Mouse (Mus musculus) embryo, embryonic 9.5 days (tissue): Measurements from ENCODE around the gene Cryba2.

Experiments
- DNase-seq: peaks from one replicate; pipeline ENCODE4 v3.0.0-alpha.2; 2017; ENCODE audit errors: extremely low spot score

The Cryba2 gene

DNA sequence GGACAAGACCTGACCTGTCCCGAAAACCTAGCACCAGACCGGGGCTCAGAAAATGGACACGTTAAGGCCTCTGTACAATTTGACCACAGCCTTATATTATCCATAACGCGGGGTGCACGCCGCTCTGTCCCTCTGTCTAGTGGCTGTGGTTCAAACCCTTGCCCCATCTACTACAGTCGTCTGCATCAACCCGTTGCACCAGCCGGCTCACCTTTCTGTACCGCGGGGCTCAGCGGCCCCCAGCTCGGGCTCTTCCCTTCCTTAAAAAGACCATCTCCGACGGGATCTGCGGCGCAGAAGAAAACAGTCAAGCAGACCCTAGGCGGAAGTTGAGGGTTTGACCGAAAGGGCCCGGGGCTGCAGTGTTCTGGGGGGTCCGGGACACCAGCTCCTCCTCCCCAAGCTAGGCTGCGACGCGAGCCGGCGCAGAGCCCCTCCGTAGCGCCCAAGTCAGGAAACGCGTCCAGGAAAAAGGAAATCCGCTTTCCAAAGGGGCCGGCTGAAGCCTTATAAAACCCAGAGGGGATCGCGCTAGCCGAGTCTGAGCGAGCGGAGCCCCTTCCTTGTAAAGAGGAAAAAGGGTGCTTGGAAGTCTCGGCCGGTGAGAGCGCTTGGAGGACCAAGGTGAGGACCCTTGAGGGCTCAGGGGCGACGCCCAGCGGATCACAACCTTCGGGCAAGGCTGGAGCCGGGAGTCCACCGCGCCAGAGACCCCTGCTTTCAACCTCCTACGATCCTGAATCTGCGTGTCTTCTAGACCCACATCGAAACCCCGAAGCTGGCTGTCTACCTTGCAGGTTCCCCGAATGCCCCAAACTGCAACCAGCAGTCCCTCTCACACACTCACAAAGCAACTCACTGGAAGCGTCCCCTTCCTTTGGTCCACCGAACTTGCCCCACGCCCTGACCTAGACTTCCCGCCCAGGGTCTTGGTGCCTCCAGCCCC is 8.5 kb downstream of the Cryba2 start:
- peak; percentile 38 for DNase-seq

DNA sequence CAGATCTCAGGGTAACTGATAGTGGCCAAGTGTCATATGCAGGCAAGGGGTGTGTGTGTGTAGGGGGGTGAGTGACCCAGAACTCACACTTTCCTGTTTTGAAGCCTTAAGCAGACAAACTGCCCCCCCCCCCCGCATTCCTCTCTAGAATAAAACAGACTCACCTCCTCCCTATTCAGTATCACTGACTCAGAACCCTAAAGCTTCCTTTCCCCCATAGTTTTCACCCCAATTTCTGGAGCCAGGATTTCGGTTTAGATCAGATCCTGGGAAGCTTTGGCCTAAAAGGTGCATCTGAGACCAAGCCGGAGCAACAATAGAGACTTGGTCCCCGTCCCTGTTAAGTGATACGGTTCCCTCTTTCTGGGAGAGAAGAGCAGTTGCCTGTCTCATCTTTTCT is 9.5 kb downstream of the Cryba2 start:
- DNase-seq: no peak

DNA sequence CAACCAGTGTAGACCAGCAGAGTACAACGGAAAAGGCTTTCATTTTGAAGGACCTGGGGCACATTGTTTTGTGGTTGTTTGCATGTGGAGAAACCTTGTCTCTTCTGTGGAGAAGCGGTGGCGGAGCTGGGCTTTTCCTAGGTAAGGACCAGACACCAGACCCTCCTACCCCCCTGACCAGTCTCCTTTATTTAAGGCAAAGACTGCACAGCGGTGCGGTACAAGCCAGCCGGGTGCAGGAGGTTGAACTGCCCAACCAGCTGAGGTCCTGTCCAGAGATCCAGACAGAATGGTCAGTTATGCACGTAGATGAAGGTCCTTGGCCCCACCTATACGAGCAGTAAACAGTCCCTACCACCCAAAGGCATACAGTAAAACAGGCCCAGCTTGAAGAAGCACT is 10.1 kb downstream of the Cryba2 start:
- no peak for DNase-seq

DNA sequence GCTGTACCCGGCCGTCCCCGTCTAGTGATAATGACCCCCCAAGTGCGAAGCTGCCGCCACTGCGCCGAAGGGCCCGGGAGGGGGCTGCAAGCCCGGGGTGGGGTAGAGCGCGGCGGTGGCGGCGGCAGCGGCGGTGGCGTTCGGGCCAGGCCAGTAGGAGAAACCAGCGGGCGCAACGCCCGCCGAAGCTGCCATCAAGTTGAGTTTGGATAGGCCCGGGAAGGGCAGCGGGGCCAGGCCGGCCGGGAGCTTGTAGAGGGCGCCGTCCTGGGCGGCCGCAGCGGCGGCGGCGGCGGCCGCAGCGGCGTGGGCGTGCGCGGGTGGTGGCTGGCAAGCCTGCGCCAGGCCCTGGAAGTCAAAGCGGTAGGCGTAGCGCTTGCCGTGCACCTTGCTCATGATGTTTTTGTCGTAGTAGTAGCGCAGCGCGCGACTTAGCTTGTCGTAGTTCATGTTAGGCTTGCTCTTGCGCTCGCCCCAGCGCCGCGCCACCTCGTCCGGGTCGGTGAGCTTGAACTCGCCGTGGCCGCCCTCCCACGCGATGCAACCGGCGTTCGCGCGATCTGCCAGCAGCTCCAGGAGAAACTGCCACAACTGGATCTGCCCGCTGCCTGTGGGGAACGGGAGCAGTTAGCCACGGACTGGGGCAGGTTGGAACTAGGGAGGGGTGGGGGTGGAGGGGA is 10.7 kb downstream of the Cryba2 start:
- peak; percentile 49 for DNase-seq

DNA sequence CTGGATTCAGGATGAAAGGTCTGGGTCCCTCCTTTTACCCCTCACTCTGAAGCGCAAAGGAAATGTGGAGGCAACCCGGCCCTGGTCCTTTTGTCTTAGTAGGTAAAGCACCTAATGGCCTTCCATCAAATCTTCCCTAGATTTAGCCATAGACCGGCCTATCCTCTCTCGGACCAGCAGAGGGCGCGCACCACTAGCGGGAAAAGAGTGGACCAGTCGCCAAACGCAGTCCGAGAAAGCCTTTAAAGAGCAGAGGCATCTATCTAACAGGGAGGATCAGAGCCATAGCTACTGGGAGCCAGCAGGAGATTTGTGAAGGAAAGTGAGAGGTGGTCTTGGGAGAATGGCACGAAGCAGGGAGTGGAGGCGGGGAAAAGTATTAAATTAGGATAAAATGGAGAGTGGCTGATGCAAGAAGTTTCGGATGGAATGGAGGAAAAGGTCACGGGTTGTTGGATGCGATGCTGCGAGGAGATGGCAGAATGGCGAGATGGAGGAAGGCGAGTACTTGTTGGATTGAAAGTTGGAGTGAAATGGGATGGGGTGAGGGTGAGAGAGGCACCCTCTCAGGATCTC is 12.1 kb downstream of the Cryba2 start:
- peak; percentile 78 for DNase-seq

DNA sequence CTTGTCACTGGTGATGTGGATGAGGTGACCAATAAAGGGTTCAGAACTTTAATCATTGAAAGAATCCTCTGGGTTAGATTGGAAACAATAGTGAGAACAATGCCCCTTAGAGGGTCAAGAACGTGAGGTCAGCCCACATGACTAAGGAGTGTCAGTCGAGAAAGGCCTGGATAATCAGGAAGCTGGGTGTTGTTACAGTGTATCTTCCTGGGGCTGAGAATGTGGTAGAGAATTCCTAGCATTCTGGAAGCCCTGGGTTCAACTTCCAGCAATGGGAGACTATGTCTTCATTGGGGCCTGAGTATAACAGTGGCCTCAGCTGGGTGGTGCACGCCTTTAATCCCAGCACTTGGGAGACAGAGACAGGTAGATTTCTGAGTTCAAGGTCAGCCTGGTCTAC is 15.7 kb downstream of the Cryba2 start:
- no peak for DNase-seq

DNA sequence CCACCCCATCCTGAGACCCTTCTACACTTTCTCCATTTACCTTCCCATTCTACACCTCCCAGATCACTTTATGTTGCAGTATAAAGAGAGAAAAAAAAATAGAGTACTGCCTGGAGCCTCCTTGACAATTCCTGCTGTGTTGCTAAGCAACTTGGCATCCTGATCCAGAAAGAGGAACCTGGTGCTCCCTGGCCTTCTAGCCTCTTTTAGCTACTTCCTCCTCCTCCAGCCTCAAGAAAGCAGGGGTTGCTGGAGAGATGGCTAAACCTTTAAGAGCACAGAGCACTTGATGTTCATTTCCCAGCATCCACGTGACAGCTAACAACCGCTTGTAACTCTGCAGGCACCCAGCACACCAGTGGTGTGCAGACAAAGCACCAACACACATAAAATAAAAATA is 20.7 kb downstream of the Cryba2 start:
- no peak for DNase-seq

DNA sequence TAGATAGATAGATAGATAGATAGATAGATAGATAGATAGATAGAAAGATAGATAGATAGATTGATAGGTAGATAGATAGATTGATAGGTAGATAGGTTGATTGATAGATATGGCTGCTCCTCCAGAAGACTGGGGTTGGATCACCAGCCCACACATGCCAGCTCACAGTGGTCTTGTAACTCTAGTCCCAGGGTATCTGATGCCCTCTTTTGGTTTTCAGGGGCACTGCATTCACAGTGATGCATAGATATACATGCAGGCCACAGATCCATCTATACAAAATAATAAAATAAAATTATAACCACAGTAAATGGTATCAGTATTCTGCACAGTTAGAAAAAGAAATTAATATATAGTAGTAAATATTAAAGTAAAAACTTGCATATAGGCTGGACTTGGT is 31.2 kb downstream of the Cryba2 start:
- DNase-seq: no peak

DNA sequence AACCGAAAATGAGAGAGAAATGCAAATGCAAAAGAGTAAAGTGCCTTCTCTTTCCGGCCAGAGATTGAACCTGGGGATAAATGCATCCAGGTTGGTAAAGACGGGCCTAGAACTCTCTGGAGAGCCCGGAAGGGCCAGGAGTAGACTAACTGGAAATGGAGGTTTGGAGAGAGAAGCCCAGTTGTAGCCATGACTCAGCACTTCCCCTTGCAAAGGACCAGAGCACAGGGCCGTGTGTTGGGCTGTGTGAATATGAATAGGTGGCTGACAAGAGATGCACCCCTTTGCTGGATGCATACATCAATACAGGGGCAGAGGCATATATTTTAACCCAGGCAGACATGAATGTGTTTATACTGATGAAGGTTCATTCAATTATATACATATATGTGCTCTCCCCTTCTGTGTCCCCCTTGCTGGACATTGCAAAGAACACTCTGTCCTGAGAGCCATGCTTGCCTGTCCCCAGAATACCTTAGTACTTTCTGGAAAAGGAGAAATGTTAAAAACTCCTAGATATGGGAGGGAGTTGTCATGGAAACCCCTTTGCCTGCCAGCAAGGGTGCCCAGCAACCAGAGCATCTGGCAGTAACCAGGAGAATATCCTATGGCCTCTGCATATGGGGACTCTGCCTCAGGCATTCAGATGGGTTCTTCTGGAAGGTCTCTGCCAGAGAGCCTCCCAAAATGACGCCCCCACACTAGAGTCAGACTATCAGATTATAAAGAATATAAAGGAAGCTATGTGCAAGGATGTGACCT is 33.5 kb downstream of the Cryba2 start:
- no peak for DNase-seq

DNA sequence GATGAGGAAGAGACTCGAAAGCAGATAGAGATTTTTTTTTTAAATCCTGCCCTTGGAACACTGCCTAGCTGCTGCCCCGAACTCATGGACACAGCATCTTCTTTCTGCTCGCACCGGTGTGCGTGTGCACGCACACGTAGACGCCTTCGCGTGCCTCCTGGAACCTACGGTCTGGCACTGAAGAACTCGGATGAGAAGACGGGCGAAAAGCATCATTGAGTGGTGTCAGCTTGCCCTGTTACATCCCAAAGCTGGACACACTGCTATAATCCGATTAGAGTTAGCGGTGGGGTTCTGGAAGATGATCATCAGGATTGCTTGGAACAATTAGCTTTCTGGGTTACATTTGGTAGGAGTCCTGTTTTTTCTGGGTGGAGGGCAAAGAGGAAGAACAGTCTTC is 34.1 kb downstream of the Cryba2 start:
- DNase-seq: no peak

DNA sequence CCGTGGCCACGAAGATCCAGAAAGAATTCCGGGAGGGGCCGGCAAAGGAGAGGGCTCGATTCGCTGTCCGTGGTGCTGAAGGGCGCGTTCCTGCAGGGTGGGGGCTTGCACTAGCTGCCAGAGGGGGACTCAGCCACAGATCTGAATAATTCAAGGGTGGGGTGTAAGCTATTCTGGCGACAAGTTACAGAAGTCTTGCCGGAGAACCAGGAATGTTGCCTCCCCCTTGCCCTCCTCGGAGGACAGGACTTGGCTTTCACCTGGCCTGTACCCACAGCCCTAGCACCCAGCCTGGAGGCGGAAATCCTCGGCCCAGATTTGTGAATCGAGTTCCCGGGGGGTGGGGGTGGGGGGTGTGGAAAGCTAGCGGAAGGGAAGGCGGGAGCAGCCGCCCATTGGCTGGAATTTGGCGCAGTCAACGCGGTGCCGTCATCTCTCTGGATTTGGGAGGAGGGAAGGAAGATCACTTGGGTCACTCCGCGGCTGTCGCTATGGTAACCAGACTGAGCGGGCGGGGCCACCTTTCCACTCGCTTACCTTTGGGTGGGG is 34.7 kb downstream of the Cryba2 start:
- peak; percentile 77 for DNase-seq

DNA sequence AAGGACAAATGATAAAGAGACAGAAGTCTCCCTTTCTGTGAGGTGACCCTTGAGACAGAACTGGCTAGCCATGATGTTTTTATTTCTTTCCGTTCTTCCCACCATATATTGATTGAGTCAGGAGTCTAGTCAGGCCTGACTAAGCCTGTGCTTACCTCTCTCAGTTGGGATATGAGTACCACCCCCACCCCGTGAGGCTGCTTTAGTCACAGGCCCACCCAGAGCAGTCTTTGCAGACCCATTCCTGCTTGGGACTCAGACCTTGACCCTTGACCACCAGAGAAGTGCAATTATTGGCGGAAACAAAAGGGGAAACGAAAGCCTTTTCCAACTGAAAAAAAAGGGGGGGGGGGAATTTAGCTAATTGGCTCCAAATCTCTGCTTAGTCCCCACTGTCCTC is 35.3 kb downstream of the Cryba2 start:
- DNase-seq: no peak

DNA sequence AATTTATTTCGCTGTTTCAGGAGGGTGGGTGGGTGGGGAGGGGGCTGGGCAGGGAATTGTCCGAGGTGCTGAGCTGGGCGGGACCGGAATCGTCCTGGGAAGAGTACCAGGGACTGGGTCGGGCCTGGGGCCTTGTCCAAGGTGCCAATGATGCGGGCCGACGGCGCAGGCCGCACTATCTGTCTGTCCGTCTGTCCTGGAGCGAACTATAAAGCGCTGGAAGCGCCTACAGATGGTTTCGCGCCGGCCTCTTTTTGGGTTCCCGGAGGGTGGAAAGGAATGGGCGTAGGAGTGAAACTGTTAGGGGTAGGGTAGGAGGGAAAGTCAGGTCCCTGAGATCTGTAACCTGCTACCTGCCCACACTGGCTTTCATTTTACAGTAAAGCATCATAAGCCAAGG is 35.7 kb downstream of the Cryba2 start:
- no peak for DNase-seq

DNA sequence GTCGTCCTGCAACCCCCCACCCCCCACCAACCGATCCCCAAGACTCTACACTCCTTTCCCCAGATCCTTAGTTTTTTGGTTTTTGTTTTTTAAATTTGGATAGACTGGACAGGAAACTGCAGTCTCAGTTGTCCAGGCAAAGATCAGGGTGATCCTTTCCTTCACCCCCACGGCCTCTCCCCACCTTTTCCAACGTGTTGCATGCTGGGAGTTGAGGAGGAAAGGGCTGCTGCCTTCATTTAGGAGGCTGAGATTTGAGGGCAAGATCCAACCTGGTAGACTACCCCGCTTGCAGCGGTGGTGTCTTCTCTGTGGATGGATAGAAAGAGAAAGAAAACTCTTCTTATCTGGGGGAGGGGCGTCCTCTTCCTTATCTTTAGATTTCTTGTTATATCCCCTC is 36.2 kb downstream of the Cryba2 start:
- no peak for DNase-seq

DNA sequence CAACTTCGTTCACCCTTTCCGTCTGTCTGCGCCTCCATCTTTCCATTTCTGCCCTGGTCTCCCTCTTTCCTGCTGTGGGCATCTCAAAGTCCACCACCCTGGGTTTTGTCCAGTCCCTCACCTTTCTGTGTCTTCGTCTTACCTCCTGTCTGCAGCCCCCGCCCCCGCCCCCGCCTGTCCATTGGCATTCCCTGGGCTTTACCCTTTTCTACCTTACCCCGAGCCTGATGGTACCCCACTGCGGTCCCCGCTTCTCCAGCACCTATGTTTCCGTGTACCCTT is 36.6 kb downstream of the Cryba2 start:
- DNase-seq: no peak

DNA sequence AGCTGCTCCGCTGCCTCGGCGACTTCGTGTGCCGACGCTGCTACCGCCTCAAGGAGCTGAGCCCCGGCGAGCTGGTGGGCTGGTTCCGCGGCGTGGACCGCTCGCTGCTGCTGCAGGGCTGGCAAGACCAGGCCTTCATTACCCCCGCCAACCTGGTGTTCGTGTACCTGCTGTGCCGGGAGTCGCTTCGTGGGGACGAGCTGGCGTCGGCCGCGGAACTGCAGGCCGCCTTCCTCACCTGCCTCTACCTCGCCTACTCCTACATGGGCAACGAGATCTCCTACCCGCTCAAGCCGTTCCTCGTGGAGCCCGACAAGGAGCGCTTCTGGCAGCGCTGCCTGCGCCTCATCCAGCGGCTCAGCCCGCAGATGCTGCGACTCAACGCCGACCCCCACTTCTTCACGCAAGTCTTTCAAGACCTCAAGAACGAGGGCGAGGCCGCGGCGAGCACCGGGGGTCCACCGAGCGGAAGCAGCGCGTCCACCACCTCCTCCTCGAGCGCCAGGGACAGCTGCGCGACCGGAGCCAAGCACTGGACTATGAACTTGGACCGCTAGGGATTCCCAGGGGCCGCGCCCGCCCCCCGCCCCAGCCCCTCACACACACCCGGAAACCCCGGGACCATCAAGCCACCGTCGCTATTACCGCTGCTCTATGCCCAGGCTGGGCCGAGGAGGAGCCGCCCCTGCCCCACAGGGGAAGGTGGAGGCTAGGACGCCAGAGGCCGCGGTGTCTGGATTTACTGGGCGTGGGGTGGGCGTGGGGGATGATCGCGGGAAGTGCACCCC is 37.1 kb downstream of the Cryba2 start:
- peak; percentile 42 for DNase-seq

DNA sequence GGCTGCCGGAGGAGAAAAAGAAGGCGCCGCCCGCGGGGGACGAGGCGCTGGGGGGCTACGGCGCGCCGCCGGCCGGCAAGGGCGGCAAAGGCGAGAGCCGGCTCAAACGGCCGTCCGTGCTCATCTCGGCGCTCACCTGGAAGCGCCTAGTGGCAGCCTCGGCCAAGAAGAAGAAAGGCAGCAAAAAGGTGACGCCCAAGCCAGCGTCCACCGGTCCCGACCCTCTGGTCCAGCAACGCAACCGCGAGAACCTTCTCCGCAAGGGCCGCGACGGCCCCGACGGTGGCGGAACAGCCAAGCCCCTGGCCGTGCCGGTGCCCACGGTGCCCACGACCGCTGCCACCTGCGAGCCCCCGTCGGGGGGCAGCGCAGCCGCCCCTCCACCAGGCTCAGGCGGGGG is 37.8 kb downstream of the Cryba2 start:
- DNase-seq: no peak

DNA sequence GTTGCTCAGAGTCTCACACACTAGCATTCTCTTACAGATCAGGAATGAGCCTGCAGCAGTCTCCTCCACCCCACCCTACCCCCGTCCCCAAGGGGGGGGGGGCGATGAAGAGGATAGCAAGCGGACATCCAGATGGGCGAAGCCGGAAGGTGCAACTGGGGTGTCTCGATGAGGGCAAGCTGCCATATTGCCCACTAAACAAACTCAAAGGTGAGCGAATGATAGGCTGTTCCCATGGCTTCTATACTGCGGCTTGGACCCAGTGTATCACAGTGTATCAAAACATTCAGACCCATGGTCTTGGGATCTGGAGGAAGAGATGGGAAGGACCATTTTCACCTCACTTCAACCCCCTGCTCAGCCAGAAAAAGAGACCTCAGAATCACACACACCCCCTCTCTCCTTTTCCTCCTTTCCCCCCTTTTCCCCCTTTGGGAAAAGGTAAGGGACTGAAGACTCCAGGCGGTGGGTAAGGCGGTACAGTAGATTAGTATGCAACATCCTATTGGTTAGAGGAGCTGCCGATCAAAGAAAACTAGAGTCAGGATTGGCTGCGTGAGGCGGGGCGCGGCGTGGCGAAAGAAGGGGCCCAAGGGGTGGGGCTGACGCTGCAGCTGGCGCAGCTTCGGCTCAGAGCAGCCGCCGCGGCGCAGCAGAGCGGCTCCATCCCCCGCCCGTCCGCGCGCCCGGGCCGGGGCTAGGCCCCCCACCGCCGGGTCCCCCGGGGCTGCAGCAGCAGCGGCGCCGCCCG is 38.5 kb downstream of the Cryba2 start, which contains the start of gene Cdk5r2:
Gene Cdk5r2 (plus strand): TSS at position 629 of the 751 bp plus-strand sequence.
- DNase-seq: peak; percentile 92

DNA sequence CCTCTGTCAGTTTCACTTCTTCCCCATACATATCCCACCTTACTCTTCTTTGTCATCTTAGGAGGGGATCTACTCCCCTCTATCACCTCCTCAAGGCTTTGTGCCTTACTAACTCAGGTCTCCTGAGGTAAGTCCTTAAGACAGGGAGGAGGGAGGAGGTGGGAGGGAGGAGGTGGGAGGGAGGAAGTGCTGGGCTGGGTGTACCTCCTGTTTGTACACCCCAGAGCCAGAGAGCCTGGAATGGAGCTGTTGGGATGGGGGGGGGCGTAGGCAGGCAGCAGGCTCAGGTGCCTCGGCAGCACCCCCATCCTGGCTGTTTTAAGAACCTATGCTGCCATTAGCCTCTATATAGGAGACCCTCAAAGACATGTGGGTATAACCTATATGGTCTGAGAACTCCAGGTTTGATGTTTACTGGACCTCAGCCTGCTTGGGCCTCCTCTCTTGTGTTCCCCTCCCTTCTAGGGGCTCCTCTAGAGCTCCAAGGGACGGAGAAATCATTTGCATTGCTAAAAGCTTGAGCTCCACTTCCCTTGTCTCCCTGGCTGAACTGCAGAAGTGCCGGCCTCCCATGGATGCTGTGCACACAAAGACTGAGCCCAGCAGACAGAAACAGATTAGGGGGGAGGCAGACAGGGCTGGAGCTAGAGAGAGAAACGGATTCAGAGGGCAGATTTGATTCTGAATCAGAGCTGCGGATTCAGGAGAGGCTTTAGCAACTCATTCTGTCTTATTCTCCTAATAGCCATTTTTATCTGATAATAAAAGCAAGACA is 41.8 kb downstream of the Cryba2 start:
- no peak for DNase-seq

DNA sequence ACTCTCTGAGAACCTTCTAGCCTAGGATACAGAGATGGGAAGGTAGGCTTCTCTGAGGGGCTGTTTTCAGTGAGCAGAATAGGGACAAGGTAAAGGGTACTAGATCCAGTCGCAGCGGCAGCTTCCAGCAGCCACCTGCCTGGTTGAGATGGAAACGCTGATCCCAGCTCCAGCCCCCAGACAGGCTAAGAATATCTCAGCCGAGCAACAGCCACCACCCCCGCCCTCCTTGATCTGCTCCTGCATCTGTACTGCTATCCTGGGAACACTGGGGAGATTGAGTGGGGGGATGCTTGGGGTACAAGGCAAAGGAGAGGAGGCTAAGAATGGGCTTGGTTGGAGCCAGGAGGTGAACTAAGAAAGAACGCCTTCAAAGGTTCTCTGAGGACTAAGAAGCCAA is 42.7 kb downstream of the Cryba2 start:
- DNase-seq: no peak
